Mouse (Mus musculus) heart, embryonic 10.5 days (tissue): ENCODE data around the gene Gm20388. TPM values are rescaled to one million over a fixed set of nuclear protein-coding genes. Genes with fewer than 3 reads are reported as not detected.

Source experiments
- DNase-seq: peaks from one replicate; pipeline ENCODE4 v3.0.0-alpha.2; 2017; ENCODE audit warnings: low spot score
- H3K27ac ChIP-seq: fragments of 300-500 bp; sonication (generic); 2 replicates; pipeline ENCODE4 v1.5.1; 2016; ENCODE audit warnings: mild to moderate bottlenecking
- H3K27me3 ChIP-seq: fragments of 300-500 bp; sonication (generic); 2 replicates; pipeline ENCODE4 v1.6.1; 2016; ENCODE audit warnings: mild to moderate bottlenecking; ENCODE audit not compliant: poor library complexity, insufficient read depth, severe bottlenecking
- H3K36me3 ChIP-seq: fragments of 300-500 bp; sonication (generic); 2 replicates; pipeline ENCODE4 v1.6.1; 2016; ENCODE audit warnings: mild to moderate bottlenecking, moderate library complexity
- H3K4me1 ChIP-seq: fragments of 300-500 bp; sonication (generic); 2 replicates; pipeline ENCODE4 v1.6.1; 2016; ENCODE audit warnings: mild to moderate bottlenecking
- H3K4me3 ChIP-seq: fragments of 300-500 bp; sonication (generic); 2 replicates; pipeline ENCODE4 v1.5.1; 2016; ENCODE audit warnings: mild to moderate bottlenecking, moderate library complexity
- H3K9me3 ChIP-seq: fragments of 300-500 bp; sonication (generic); 2 replicates; pipeline ENCODE4 v1.6.1; 2016; ENCODE audit warnings: mild to moderate bottlenecking, moderate library complexity
- WGBS: fragments of 180-500 bp; shearing (Covaris S2); methylation state at CpG from one replicate; pipeline ENCODE4 v1.1.7; 2016; 5-methylcytosine and 5-hydroxymethylcytosine counted together
- polyA plus RNA-seq: library from polyadenylated mRNA; unstranded; fragments of >200 nt; fragmentation: Nextera tagmentation; extraction: Ambion mirVana; gene quantifications from 2 replicates; pipeline ENCODE4 v1.2.1, GENCODE M21; 2016

The Gm20388 gene
- polyA plus RNA-seq, 1 experiment from 2014 or later, result 4.5 TPM

DNA sequence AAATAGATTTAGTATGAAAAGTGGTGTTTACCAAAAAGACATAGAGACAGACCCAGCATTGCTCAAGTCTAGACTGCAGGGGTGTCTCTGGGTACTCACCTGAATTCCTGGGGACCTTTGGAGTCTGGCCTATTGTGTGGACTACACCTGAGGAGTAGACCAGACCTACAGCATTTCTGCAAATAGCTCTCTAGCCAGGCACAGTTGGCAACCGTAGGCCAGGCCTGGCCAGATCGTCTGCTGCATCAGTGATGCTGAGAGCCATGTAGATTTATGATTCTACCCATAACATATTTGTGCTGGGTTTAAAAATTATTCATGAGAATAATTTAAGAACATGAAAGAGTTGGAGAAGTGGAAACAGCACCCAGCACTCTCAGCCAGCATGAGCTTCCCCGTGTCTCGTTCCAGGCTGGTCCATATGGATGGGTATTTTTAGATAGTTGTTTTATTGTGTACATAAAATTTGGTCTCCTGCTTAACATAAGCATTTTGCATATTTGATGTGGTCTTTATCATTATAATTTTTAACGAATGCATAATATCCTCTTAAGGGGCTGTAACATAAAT lies 4378.9 kb downstream of the Gm20388 start:
- H3K27ac ChIP-seq, result no peak overlapping the region
- no peak for DNase-seq
- 0 out of 2 replicates have a peak, but pooled peaks cover 2% of the 10 kb centered on the region for H3K36me3 ChIP-seq
- WGBS, result 91% methylated on average over 5 of the region's 5 CpGs
- H3K27me3 ChIP-seq, result no peaks in the 10 kb centered on the region
- no peak overlapping the region for H3K4me3 ChIP-seq
- H3K4me1 ChIP-seq, result peaks cover 63% of the 10 kb centered on the region
- H3K9me3 ChIP-seq, result no peaks in the 10 kb centered on the region

- 90% methylated on average over 9 of the region's 9 CpGs for WGBS
- Histone ChIP-seq H3K36me3 (0 out of 2 replicates have a peak, but pooled peaks cover 2% of the 10 kb centered on the region), H3K4me1 (peaks cover 56% of the 10 kb centered on the region), H3K4me3 (no peak overlapping the region), H3K27ac (no peak overlapping the region), H3K9me3 (no peaks in the 10 kb centered on the region), H3K27me3 (no peaks in the 10 kb centered on the region)
- DNase-seq, result no peak
These were observed 4380.5 kb downstream of the Gm20388 start for GRCm38 (mm10) chr8:124290911-124291691.

DNA sequence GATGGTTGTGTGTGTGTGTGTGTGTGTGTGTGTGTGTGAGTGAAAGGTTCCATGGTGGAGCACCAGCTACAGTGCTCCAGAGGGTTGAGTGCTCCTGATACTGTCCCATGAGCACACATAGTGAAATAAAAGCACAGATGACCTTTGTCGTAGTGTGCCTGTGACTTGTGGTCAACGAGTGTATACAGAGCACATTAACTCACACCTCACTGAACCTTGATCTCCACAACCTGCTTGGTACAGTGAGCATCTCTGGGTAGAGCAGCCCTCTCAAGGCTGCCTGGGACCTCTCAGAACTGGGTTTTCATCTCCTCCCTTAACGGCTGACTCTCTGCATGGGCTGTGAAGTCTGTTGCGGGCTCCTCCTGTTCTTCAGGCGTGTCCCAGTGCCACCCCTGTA lies 4381.1 kb downstream of the Gm20388 start:
- 0 out of 2 replicates have a peak, but pooled peaks cover 6% of the 10 kb centered on the region for H3K36me3 ChIP-seq
- no peak overlapping the region for H3K4me3 ChIP-seq
- no peak for DNase-seq
- H3K4me1 ChIP-seq, result peaks cover 50% of the 10 kb centered on the region
- WGBS, result 85% methylated on average over 5 of the region's 5 CpGs
- H3K27ac ChIP-seq, result no peak overlapping the region
- no peaks in the 10 kb centered on the region for H3K27me3 ChIP-seq
- no peaks in the 10 kb centered on the region for H3K9me3 ChIP-seq

DNA sequence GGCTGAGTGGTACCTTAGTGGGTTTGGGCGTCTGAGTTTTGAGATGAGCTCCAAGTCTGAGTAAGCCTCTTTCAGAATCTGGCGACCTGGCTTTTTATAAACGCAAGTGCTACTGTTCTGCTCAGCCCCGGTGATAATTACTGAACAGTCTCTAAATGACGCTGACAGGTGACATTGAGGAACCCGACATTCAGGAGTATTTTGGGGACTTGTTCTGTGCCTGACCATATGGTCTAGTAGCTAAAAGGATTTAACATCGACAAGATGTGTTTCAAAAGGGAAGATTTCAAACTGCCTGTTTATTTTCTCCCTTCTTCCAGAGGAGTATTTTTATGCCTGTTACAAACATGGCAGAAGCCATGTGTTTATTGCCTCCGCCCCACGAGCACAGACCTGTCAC lies 4382.3 kb downstream of the Gm20388 start:
- DNase-seq, result no peak
- peaks cover 12% of the 10 kb centered on the region; the same call in 1 of the 2 replicates for H3K36me3 ChIP-seq

DNA sequence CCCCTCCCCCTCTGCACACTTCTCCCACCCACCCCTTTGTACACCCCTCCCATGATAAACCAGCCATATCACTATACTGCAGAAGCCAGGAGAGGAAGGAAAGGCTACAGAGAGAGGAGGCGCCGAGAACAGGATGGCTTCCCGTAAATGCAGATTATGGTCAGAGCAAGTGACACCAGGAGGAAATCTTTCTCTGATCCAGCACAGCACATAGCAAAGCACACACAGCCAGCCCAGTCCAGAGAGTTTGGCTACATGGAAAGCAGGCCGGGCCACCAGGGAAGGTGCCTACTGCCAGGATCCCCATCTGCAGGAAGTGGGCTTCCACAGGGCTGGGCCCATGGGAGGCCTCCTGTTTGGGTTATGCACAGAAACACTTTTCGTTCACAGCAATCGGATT lies 4383.8 kb downstream of the Gm20388 start:
- peaks cover 38% of the 10 kb centered on the region for H3K4me1 ChIP-seq
- peak overlapping the region; percentile 67; the same call in 1 of the 2 replicates for H3K27ac ChIP-seq
- no peaks in the 10 kb centered on the region for H3K9me3 ChIP-seq
- no peak overlapping the region for H3K4me3 ChIP-seq
- no peak for DNase-seq
- H3K27me3 ChIP-seq, result no peaks in the 10 kb centered on the region
- peaks cover 12% of the 10 kb centered on the region; the same call in 1 of the 2 replicates for H3K36me3 ChIP-seq
- WGBS, result 62% methylated on average over 6 of the region's 6 CpGs

More for the DNA sequence above, 4382.3 kb downstream of the Gm20388 start:
- H3K27me3 ChIP-seq, result no peaks in the 10 kb centered on the region
- WGBS, result 79% methylated on average over 9 of the region's 9 CpGs
- 0 out of 2 replicates have a peak overlapping the region, but pooled peaks have one; percentile 47 for H3K27ac ChIP-seq
- no peak overlapping the region for H3K4me3 ChIP-seq
- peaks cover 38% of the 10 kb centered on the region for H3K4me1 ChIP-seq
- H3K9me3 ChIP-seq, result no peaks in the 10 kb centered on the region

- no peak overlapping the region for H3K4me3 ChIP-seq
- no peak for DNase-seq
- peaks cover 12% of the 10 kb centered on the region; the same call in 1 of the 2 replicates for H3K36me3 ChIP-seq
- peaks cover 38% of the 10 kb centered on the region for H3K4me1 ChIP-seq
- WGBS, result 67% methylated on average over 10 of the region's 10 CpGs
- no peaks in the 10 kb centered on the region for H3K9me3 ChIP-seq
- H3K27ac ChIP-seq, result peak overlapping the region; percentile 67
- no peaks in the 10 kb centered on the region for H3K27me3 ChIP-seq
These were observed 4384.3 kb downstream of the Gm20388 start for GRCm38 (mm10) chr8:124294900-124295299.

GRCm38 (mm10) chr8:124295357-124295756 lies 4384.7 kb downstream of the Gm20388 start:
- WGBS, result 82% methylated on average over 6 of the region's 6 CpGs
- Histone ChIP-seq H3K9me3 (no peaks in the 10 kb centered on the region), H3K36me3 (peaks cover 12% of the 10 kb centered on the region; the same call in 1 of the 2 replicates), H3K4me3 (no peak overlapping the region), H3K27me3 (no peaks in the 10 kb centered on the region), H3K4me1 (peaks cover 38% of the 10 kb centered on the region), H3K27ac (peak overlapping the region; percentile 67; the same call in 1 of the 2 replicates)
- DNase-seq, result no peak

DNA sequence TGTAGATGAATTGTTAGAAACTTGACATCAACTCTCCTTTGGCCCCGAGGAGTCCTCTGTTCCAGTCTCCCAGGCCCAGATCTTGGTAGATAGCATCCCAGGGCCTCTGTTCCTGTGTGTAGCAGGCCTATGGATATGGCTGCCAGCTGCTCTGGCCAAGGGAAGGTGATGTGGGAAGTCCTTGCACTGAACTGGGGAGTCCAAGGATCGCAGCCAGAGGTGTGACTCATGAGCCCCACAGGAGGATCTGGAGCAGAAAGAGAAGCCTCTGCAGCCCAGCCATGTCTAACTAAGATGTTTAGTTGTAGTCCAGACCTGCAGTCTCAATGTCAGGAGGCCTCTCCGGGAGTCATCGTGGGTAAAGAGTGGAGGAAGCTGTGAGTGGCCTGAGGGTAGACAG lies 4390.9 kb downstream of the Gm20388 start:
- peaks cover 45% of the 10 kb centered on the region for H3K4me1 ChIP-seq
- H3K4me3 ChIP-seq, result no peak overlapping the region
- H3K27me3 ChIP-seq, result no peaks in the 10 kb centered on the region
- no peak overlapping the region for H3K27ac ChIP-seq
- no peaks in the 10 kb centered on the region for H3K9me3 ChIP-seq
- 83% methylated on average over 4 of the region's 4 CpGs for WGBS
- peaks cover 17% of the 10 kb centered on the region; the same call in 1 of the 2 replicates for H3K36me3 ChIP-seq
- DNase-seq, result no peak

DNA sequence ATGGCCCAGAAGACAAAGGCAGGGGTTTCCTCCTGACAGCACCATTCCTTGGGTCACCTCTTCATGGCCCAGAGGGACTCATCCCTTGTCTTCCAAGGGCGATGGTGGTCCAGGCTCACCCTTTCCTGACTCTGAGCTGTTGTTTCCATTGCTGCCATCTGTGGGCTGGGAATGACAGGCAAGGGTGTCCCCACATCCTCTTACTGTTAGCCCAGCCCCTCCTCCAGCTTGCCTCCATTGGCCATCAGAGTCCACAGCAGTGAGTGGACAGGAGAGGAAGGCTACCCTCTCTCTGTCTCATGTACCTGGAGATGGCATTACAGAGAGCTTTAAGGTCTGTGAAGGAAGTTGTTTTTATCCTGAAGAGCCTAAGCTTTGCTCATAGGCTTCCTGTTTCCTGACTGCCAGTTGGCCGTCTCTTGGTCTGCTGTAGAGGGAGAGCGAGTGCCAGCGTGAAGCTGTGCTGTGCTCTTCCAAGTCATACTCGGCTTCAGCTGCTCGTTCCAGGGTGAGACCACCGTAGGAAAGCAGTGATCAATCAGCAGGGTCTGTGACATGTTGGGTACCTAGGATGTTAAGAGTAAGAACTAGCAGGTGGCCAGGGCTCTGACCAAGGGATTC lies 4391.4 kb downstream of the Gm20388 start:
- 75% methylated on average over 7 of the region's 7 CpGs for WGBS
- no peaks in the 10 kb centered on the region for H3K9me3 ChIP-seq
- peaks cover 50% of the 10 kb centered on the region for H3K4me1 ChIP-seq
- no peak overlapping the region for H3K4me3 ChIP-seq
- no peak overlapping the region for H3K27ac ChIP-seq
- H3K27me3 ChIP-seq, result no peaks in the 10 kb centered on the region
- peaks cover 14% of the 10 kb centered on the region; the same call in 1 of the 2 replicates for H3K36me3 ChIP-seq
- no peak for DNase-seq

- no peak for DNase-seq
- Histone ChIP-seq H3K4me3 (no peak overlapping the region), H3K27me3 (no peaks in the 10 kb centered on the region), H3K4me1 (peaks cover 55% of the 10 kb centered on the region), H3K9me3 (no peaks in the 10 kb centered on the region), H3K27ac (no peak overlapping the region), H3K36me3 (peaks cover 25% of the 10 kb centered on the region; the same call in 1 of the 2 replicates)
- WGBS, result 86% methylated on average over 15 of the region's 15 CpGs
These were observed 4392.7 kb downstream of the Gm20388 start for GRCm38 (mm10) chr8:124303211-124303902.

- Histone ChIP-seq H3K4me3 (no peak overlapping the region), H3K4me1 (peaks cover 56% of the 10 kb centered on the region), H3K27ac (no peak overlapping the region), H3K27me3 (no peaks in the 10 kb centered on the region), H3K9me3 (no peaks in the 10 kb centered on the region), H3K36me3 (peaks cover 27% of the 10 kb centered on the region; the same call in 1 of the 2 replicates)
- DNase-seq, result no peak
- 67% methylated on average over 4 of the region's 4 CpGs for WGBS
These were observed 4393.5 kb downstream of the Gm20388 start for GRCm38 (mm10) chr8:124304141-124304540.

GRCm38 (mm10) chr8:124306574-124306973 lies 4395.9 kb downstream of the Gm20388 start:
- H3K9me3 ChIP-seq, result no peaks in the 10 kb centered on the region
- H3K36me3 ChIP-seq, result peaks cover 34% of the 10 kb centered on the region; the same call in 1 of the 2 replicates
- H3K27me3 ChIP-seq, result no peaks in the 10 kb centered on the region
- H3K4me3 ChIP-seq, result no peak overlapping the region
- peaks cover 65% of the 10 kb centered on the region for H3K4me1 ChIP-seq
- no peak for DNase-seq
- WGBS, result 46% methylated on average over 7 of the region's 7 CpGs
- no peak overlapping the region for H3K27ac ChIP-seq
